Mouse (Mus musculus) heart, embryonic 10.5 days (tissue): ENCODE measurements around the gene Zfp131. TPM values are rescaled to one million over a fixed set of nuclear protein-coding genes. Genes with fewer than 3 reads are reported as not detected.
"Not testable (repeated sequence)": the region's sequence is repeated elsewhere in the genome, so short reads cannot be mapped to it uniquely, and the experiment has no call there.

Experiments
- DNase-seq: peaks from one replicate; pipeline ENCODE4 v3.0.0-alpha.2; 2017; ENCODE audit warnings: low spot score
- H3K27ac ChIP-seq: fragments of 300-500 bp; sonication (generic); 2 replicates; pipeline ENCODE4 v1.5.1; 2016; ENCODE audit warnings: mild to moderate bottlenecking
- H3K27me3 ChIP-seq: fragments of 300-500 bp; sonication (generic); 2 replicates; pipeline ENCODE4 v1.6.1; 2016; ENCODE audit warnings: mild to moderate bottlenecking; ENCODE audit not compliant: poor library complexity, insufficient read depth, severe bottlenecking
- H3K36me3 ChIP-seq: fragments of 300-500 bp; sonication (generic); 2 replicates; pipeline ENCODE4 v1.6.1; 2016; ENCODE audit warnings: mild to moderate bottlenecking, moderate library complexity
- H3K4me1 ChIP-seq: fragments of 300-500 bp; sonication (generic); 2 replicates; pipeline ENCODE4 v1.6.1; 2016; ENCODE audit warnings: mild to moderate bottlenecking
- H3K4me3 ChIP-seq: fragments of 300-500 bp; sonication (generic); 2 replicates; pipeline ENCODE4 v1.5.1; 2016; ENCODE audit warnings: mild to moderate bottlenecking, moderate library complexity
- H3K9me3 ChIP-seq: fragments of 300-500 bp; sonication (generic); 2 replicates; pipeline ENCODE4 v1.6.1; 2016; ENCODE audit warnings: mild to moderate bottlenecking, moderate library complexity
- WGBS: fragments of 180-500 bp; shearing (Covaris S2); methylation state at CpG from one replicate; pipeline ENCODE4 v1.1.7; 2016; 5-methylcytosine and 5-hydroxymethylcytosine counted together
- polyA plus RNA-seq: library from polyadenylated mRNA; unstranded; fragments of >200 nt; fragmentation: Nextera tagmentation; extraction: Ambion mirVana; gene quantifications from 2 replicates; pipeline ENCODE4 v1.2.1, GENCODE M21; 2016

The Zfp131 gene
- 23.5 and 29.8 TPM in 2 replicates for polyA plus RNA-seq

DNA sequence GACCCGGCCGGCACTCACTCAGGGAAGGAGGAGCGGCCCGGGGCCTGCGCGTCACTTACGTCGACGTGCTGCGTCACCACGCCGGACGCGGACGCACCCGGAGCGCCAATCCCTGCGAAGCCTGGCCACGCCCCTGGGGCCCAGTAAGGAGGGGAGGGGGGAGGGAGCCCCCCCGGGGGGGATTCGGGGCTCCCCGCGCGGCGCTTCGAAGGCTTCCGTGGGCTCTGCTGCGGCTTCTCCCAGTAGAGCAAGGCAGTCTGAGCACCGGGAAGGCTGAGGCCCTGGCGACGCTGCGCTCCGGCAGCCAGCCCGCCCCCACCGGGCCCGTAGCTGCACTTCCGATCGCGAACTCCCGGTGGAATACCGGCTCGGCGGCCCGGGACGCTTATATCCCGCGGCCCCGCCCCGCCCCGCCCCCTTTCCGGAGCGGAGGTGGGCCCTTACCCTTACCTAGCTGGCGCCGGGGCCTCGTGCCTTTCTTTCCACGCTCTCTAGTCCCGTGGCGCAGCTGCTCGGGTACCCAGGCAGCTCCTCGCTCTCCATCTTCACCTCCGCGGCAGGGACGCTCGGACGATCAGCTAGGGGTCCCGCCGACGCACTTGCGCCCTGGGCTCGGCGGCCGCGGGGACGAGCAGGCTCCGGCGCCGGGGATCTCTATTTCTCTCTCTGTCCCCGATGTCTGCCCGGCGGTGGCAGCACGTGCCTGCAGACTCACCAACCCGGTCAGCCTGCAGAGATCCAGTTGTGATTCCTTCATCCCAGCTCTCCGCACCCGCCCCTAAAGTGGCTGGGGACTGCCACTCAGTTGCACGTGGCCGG lies at the start of gene Zfp131:
Gene Zfp131, minus strand, starts transcription at position 129 of the 819 bp plus-strand sequence.
- peak within 1 kb of the TSS; percentile 87 for H3K4me3 ChIP-seq
- peaks cover 28% of the 10 kb centered on the region for H3K36me3 ChIP-seq
- peak; percentile 97 for DNase-seq
- under 1% methylated on average over 85 of the region's 86 CpGs for WGBS
- H3K27ac ChIP-seq: peak within 1 kb of the TSS; percentile 97
- H3K9me3 ChIP-seq: no peaks in the 10 kb centered on the region
- peaks cover 7% of the 10 kb centered on the region; the same call in 1 of the 2 replicates for H3K4me1 ChIP-seq
- no peaks in the 10 kb centered on the region for H3K27me3 ChIP-seq

DNA sequence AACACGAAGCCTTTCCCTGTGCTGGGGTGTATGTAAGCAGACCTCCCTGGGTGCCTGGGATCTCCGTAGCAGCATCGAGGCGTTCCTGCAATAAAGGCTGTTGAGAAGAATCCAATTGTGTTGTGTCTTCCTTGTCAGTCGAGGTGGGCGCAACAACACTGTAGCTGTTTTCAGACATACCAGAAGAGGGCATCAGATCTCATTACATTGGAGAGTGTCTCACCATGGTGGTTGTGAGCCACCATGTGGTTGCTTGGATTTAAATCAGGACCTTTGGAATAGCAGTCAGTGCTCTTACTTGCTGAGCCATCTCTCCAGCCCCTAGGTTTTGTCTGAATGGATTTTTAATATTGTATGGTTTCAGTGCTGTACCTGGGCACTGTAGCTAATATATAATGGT lies 49.3 kb upstream of the Zfp131 start:
- not testable (repeated sequence) for H3K9me3 ChIP-seq, H3K36me3 ChIP-seq, H3K4me3 ChIP-seq, H3K4me1 ChIP-seq, DNase-seq, H3K27ac ChIP-seq
- 25% methylated on average over 6 of the region's 6 CpGs for WGBS
- H3K27me3 ChIP-seq: peaks cover 16% of the 10 kb centered on the region; the same call in 1 of the 2 replicates

DNA sequence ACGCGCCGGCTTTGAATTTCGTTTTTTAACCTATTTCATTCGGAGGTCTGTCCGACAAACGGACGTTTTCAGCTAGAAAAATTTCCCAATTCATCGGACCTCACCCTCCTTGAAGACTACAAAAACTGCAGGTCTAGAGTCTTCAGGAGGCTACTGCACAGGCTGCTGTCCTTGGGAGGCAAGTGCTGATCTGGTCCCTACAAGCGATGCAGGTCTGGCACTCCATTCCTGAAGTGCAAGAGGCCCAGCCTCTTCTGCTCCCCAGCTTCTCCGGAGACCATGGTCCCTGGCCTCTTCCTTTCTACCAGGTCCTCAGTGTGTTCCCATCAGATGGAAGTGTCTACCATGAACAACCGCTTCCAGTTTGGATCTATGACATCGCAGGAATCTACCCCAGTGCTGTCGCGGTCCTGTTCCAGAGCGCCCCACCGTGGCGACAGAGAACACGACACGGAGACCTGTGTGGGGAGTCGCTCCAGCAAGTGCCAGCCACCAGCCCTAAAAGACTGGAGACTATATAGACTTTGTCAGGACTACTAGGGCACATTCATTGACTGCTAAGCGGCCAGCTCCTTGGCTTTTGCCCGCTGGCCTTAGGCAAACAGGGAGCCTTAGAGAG lies 47.1 kb upstream of the Zfp131 start:
- H3K36me3 ChIP-seq, H3K4me1 ChIP-seq, H3K4me3 ChIP-seq, H3K27ac ChIP-seq, H3K9me3 ChIP-seq: not testable (repeated sequence)
- H3K27me3 ChIP-seq: peaks cover 19% of the 10 kb centered on the region; the same call in 1 of the 2 replicates
- WGBS: 3% methylated on average over 14 of the region's 23 CpGs
- peak; percentile 77 for DNase-seq

DNA sequence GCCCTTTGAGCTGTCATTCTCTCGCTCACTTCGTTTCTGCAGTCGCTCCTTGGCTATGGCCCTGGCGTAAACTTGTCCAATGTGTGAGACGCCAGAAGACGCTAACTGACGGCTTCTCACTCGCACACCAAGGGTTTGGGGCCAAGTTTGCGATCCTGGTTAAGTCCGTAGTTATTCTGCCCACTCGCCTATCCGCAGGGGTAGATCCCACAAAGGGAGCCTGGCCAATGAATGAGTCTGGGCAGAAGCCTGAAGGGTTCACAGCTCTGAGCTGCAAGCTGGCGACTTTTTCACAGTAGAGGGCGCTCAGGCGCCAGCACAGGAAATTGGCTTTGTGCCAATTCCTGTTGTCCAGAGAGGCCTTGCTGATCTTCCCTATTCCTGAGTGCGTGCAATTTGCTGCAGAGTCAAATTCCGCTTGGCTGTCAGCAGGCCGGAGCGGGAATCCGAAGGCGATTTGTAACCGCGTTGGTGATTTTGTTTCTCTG lies 45.7 kb upstream of the Zfp131 start:
- H3K27me3 ChIP-seq: peaks cover 19% of the 10 kb centered on the region; the same call in 1 of the 2 replicates
- not testable (repeated sequence) for H3K27ac ChIP-seq, DNase-seq, H3K36me3 ChIP-seq, H3K9me3 ChIP-seq, H3K4me1 ChIP-seq
- 10% methylated on average over 23 of the region's 23 CpGs for WGBS
- peak overlapping the region; percentile 27; the same call in 1 of the 2 replicates for H3K4me3 ChIP-seq

DNA sequence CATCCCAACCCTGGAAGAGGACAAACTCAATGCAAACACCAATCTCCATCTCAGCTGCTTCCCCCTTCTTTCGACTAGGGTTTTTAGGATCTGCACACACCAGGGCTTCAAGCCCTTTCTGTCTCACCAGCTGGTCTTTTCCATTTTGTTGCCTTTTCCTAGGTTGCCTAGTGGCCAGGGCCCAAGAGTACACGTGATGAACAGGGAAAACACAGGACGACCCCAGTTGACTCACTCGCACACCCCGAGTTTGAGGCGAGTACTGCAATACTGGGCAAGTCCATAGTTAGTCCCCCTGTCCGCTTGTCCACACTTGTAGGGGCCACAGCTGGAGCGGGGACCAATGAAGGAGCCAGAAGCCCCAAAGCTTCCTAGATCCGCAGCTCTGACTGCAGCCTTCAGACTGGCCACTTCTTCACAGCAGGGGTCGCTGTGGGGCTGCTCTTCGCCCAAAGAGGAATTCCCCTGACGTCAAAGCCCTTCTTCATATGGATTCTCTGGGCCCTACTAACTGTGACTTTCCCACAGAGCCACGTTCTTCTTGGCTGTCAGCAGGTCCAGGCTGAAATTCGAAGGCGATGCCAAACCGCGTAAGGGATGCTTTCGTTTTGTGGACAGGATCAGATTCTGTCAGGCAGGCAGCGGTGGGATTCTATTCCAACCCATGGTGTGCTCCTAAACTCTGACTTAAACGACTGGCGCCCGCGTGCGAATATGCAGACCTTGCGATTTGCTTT lies 44.8 kb upstream of the Zfp131 start, which contains the start of gene D13Ertd608e:
Gene D13Ertd608e, plus strand, starts transcription at position 687 of the 737 bp plus-strand sequence.
- H3K4me1 ChIP-seq, H3K27ac ChIP-seq, H3K36me3 ChIP-seq, DNase-seq, H3K9me3 ChIP-seq: not testable (repeated sequence)
- Histone ChIP-seq H3K27me3 (peaks cover 19% of the 10 kb centered on the region; the same call in 1 of the 2 replicates), H3K4me3 (peak within 1 kb of the TSS; percentile 27; the same call in 1 of the 2 replicates)
- 10% methylated on average over 18 of the region's 25 CpGs for WGBS

DNA sequence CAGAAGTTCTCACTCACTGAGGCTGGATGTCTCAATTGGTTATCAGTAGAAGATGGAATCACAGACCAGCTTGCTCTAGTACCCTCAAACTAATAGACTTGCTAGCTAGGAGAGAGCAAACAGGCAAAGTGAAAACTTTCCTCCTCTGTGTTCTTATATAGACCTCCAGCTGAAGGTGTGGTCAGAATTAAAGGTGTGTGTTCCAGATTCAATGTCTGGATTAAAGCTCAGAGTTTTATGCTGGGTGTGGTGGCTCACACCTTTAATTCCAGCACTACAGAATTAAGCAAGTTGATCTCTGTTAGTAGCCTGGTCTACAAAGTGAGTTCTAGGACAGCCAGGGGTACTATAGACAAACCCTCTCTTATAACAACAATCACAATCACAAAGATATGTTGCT lies 39.4 kb upstream of the Zfp131 start, which contains the start of gene AF067063:
Gene AF067063, minus strand, starts transcription at position 101 of the 400 bp plus-strand sequence.
- not testable (repeated sequence) for H3K27me3 ChIP-seq, DNase-seq, H3K27ac ChIP-seq, H3K4me3 ChIP-seq, H3K4me1 ChIP-seq, H3K9me3 ChIP-seq, H3K36me3 ChIP-seq

DNA sequence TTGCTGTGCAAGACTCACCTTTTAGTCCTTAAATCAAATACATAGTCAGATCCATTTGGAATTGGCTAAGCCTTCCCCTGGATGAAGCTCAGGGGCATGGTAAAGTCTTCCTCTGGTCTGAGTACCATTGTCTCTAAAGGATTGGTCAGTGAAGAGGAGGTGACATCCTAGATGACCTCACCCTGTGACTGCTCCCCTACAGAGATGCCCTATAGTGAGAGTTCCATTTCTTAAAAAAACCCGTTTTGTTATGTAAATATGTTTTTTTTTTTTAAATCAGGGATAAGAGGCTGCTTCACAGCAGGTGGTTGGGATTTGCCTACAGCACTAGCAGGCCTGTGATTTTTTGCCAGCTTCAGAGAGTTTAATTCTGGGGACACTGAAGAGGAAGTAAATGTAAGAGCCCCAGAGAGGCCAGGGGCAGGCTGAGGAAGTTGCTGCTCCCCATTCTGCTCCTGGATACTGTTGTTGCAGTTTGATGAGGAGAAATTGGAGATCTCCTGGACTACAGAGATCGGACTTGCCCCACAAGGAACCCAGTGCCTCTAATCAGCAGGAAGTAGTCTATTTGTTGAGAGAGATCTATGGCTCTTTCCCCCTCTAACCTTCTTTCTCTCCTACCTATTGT lies 27.0 kb upstream of the Zfp131 start:
- Histone ChIP-seq H3K36me3 (no peaks in the 10 kb centered on the region), H3K4me3 (no peak overlapping the region), H3K9me3 (no peaks in the 10 kb centered on the region), H3K27ac (no peak overlapping the region), H3K27me3 (no peaks in the 10 kb centered on the region), H3K4me1 (no peaks in the 10 kb centered on the region)
- no peak for DNase-seq
- 24% methylated on average over 2 of the region's 2 CpGs for WGBS

DNA sequence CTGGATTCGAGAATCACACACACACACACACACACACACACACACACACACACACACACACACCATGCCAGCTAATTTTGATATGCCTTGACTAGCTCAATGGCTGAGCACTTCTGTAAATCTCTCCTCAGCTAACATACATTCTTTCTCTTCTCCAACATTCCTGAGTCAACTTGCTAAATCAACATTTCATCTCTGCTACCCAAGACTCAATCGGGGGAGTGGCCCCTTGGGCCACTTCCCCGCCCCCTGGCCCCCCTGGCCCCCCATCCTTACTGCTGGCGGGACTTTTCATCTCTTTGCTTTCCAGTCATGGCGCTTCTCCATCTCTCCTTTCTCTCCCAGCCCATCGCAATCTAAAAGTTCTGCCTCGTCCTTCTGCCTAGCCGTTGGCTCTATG lies 26.1 kb upstream of the Zfp131 start:
- Histone ChIP-seq H3K9me3 (no peaks in the 10 kb centered on the region), H3K4me1 (no peaks in the 10 kb centered on the region), H3K4me3 (no peak overlapping the region), H3K36me3 (no peaks in the 10 kb centered on the region), H3K27ac (no peak overlapping the region), H3K27me3 (no peaks in the 10 kb centered on the region)
- WGBS: 59% methylated on average over 8 of the region's 8 CpGs
- DNase-seq: no peak

DNA sequence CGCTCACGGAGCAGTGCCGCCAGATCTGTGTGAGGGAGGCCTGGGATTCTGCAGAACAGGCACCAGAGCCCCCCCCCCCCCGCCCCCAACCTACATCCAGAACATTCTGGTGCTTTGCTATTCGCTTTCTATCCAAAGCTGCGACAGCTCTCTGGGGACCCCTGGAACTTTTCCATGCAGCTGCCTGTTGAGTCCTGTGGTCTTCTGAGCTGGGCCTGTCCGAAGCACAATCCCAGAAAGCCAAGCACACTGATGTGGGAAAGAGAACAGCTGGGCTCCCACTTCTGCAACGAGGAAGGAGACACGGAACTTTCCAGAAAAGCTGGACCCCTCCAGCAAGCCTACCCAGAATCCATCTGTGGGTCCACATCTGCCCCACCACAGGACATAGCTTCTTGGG lies 19.3 kb upstream of the Zfp131 start:
- DNase-seq: no peak
- 73% methylated on average over 9 of the region's 9 CpGs for WGBS
- Histone ChIP-seq H3K27ac (no peak overlapping the region), H3K4me1 (no peaks in the 10 kb centered on the region), H3K27me3 (no peaks in the 10 kb centered on the region), H3K4me3 (no peak overlapping the region), H3K9me3 (no peaks in the 10 kb centered on the region), H3K36me3 (no peaks in the 10 kb centered on the region)

DNA sequence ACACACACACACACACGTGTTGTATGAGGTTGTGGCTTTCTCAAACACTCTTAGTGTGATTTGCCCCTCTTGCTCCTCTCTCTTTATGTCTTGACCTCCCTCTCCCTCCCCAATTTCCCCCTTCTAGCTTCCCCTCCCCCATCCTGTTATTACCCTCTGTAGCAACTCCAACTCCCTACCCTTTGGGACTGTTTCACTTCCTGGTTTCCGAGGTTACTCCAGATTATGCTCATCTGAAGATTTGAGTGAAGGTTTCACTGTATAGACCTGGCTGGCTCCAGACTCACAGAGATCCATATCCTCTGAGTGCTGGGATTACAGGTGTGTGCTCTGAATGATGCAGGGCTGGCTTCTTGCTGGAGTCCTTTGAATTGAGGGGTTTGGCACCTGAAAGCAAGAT lies 18.2 kb upstream of the Zfp131 start:
- no peak for DNase-seq
- H3K4me1 ChIP-seq: no peaks in the 10 kb centered on the region
- no peaks in the 10 kb centered on the region for H3K27me3 ChIP-seq
- H3K27ac ChIP-seq: no peak overlapping the region
- H3K4me3 ChIP-seq: no peak overlapping the region
- H3K36me3 ChIP-seq: no peaks in the 10 kb centered on the region
- 62% methylated on average over 2 of the region's 2 CpGs for WGBS
- no peaks in the 10 kb centered on the region for H3K9me3 ChIP-seq

DNA sequence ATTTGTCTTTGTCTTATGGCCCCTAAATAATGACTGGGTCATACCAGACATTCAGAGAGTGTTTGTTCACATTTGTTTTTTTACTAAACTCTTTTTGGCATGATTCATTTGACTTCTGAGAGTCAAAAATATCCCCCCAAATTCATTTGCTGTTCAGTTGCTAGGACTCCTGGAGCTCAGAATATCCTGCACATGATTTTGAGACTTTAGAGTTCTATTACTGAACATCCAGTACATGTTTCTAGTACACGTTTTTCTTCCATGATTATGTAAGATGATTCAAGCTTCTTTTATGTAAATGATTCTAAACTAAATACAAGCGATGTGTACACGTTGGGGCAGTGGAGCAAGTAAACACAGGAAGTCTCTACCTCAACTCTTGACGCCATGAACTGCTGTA lies 7.0 kb upstream of the Zfp131 start:
- WGBS: 61% methylated on average over 4 of the region's 4 CpGs
- no peak for DNase-seq
- no peaks in the 10 kb centered on the region for H3K36me3 ChIP-seq

DNA sequence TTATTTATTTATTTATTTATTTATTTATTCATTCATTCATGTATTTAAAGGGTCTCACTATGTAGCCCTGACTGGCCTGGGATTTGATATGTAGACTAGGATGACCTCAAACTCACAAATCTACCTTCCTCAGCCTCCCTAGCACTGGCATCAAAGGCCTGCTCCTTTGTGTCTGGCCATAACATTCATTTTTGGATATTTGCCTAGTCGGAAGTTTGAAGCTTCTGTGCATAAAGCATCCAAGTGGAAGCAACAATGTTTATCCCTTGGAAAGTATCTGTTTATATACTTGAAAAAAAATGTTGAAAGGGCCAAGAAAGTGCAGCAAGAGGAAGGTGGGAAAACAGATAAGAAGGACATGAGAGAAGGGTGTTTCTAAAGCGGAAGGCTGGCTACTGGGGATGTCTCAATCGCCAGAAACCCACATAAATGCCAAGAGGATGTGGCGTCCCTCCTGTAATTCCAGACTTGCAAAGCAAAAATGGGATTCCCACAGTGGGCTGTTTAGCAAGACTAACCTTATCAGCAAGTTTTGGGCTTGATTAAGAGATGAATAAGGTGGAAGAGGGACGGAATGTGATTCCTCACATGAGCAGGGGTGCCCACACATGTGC lies 2.2 kb upstream of the Zfp131 start:
- H3K4me1 ChIP-seq: peaks cover 7% of the 10 kb centered on the region; the same call in 1 of the 2 replicates
- peaks cover 12% of the 10 kb centered on the region for H3K36me3 ChIP-seq
- WGBS: 68% methylated on average over 5 of the region's 5 CpGs
- H3K9me3 ChIP-seq: no peaks in the 10 kb centered on the region
- DNase-seq: no peak
- no peaks in the 10 kb centered on the region for H3K27me3 ChIP-seq
- no peak overlapping the region for H3K27ac ChIP-seq
- no peak overlapping the region for H3K4me3 ChIP-seq

More for the DNA sequence above, 7.0 kb upstream of the Zfp131 start:
- Histone ChIP-seq H3K4me3 (no peak overlapping the region), H3K4me1 (no peaks in the 10 kb centered on the region), H3K9me3 (no peaks in the 10 kb centered on the region), H3K27me3 (no peaks in the 10 kb centered on the region), H3K27ac (no peak overlapping the region)
